Mouse (Mus musculus) MEL (cell line): ENCODE results near the gene Cdkl3. TPM values are rescaled to one million over a fixed set of nuclear protein-coding genes. Genes with fewer than 3 reads are reported as not detected.

Source experiments
- DNase-seq: peaks from one replicate; pipeline ENCODE4 v3.0.0; 2011; ENCODE audit warnings: low read depth, low spot score
- H3K27ac ChIP-seq: 2 replicates; pipeline ENCODE4 v1.5.1; 2012; ENCODE audit warnings: low read depth, mild to moderate bottlenecking, control low read depth, low read length, moderate library complexity; ENCODE audit not compliant: control insufficient read depth
- H3K27me3 ChIP-seq, 2 experiments: fragments of 150-350 bp in 1 of 2; sonication (generic) in 1 of 2; 2 replicates each; pipeline ENCODE4 v1.6.1; 2012; ENCODE audit warnings: low read length in 2 of 2, mild to moderate bottlenecking in 2 of 2, improper control_type of control experiment in 1 of 2, moderate library complexity in 1 of 2; ENCODE audit not compliant: insufficient read depth in 2 of 2, control insufficient read depth in 1 of 2
- H3K36me3 ChIP-seq, 2 experiments: 2 replicates each; pipeline ENCODE4 v1.6.1; 2012 to 2014; ENCODE audit warnings: low read length in 2 of 2, improper control_type of control experiment in 1 of 2, inconsistent platforms in 1 of 2, mild to moderate bottlenecking in 1 of 2; ENCODE audit not compliant: insufficient read depth in 2 of 2, control insufficient read depth in 1 of 2
- H3K4me1 ChIP-seq, 2 experiments: fragments of 150-350 bp in 1 of 2; sonication (generic) in 1 of 2; 2 replicates each; pipeline ENCODE4 v1.6.1; 2012; ENCODE audit warnings: low read length in 2 of 2, improper control_type of control experiment in 1 of 2, mild to moderate bottlenecking in 1 of 2; ENCODE audit not compliant: insufficient read depth in 2 of 2, control insufficient read depth in 1 of 2
- H3K4me3 ChIP-seq, 2 experiments: fragments of 150-350 bp in 1 of 2; sonication (generic) in 1 of 2; 2 replicates each; pipeline ENCODE4 v1.5.1; 2012; ENCODE audit warnings: low read depth in 2 of 2, low read length in 2 of 2, mild to moderate bottlenecking in 2 of 2, moderate library complexity in 2 of 2, control low read depth in 1 of 2, improper control_type of control experiment in 1 of 2; ENCODE audit not compliant: control insufficient read depth in 1 of 2, insufficient read depth in 1 of 2
- H3K79me2 ChIP-seq: 2 replicates; pipeline ENCODE4 v1.6.1; 2012; ENCODE audit warnings: mild to moderate bottlenecking, low read length, moderate library complexity; ENCODE audit not compliant: control insufficient read depth, poor library complexity, insufficient read depth
- H3K9ac ChIP-seq: 2 replicates; pipeline ENCODE4 v1.6.1; 2012; ENCODE audit warnings: low read depth, mild to moderate bottlenecking, control low read depth, low read length, moderate library complexity; ENCODE audit not compliant: control insufficient read depth, poor library complexity, severe bottlenecking
- H3K9me3 ChIP-seq: fragments of 150-350 bp; sonication (generic); replicated peaks from 2 replicates; pipeline ENCODE4 v1.6.1; 2012; ENCODE audit warnings: mild to moderate bottlenecking, low read length, improper control_type of control experiment, moderate library complexity; ENCODE audit not compliant: insufficient read depth
- BHLHE40 ChIP-seq: IDR thresholded peaks from 2 replicates; pipeline ENCODE4 v1.6.1; 2012; ENCODE audit warnings: low read depth, mild to moderate bottlenecking, inconsistent platforms, low read length, improper control_type of control experiment, borderline replicate concordance
- CHD1 ChIP-seq: IDR thresholded peaks from 2 replicates; pipeline ENCODE4 v1.6.1; 2012; ENCODE audit warnings: low read depth, mild to moderate bottlenecking, inconsistent platforms, low read length, improper control_type of control experiment
- CHD2 ChIP-seq: IDR thresholded peaks from 2 replicates; pipeline ENCODE4 v1.6.1; 2011; ENCODE audit warnings: low read length, improper control_type of control experiment
- CTCF ChIP-seq, 3 experiments: IDR thresholded peaks in 2 of 3; conservative IDR thresholded peaks in 1 of 3; 2 replicates each; pipeline ENCODE4 v1.5.1; 2011 to 2012; ENCODE audit warnings: low read length in 3 of 3, low read depth in 2 of 3, mild to moderate bottlenecking in 2 of 3, improper control_type of control experiment in 1 of 3, inconsistent platforms in 1 of 3, mixed read lengths in 1 of 3, moderate library complexity in 1 of 3; ENCODE audit not compliant: control insufficient read depth in 1 of 3, insufficient read depth in 1 of 3, poor library complexity in 1 of 3, severe bottlenecking in 1 of 3
- E2F4 ChIP-seq: IDR thresholded peaks from 2 replicates; pipeline ENCODE4 v1.6.1; 2011; ENCODE audit warnings: low read depth, low read length, improper control_type of control experiment, borderline replicate concordance
- ELF1 ChIP-seq: IDR thresholded peaks from 2 replicates; pipeline ENCODE4 v1.6.1; 2014; ENCODE audit warnings: low read depth, mild to moderate bottlenecking, inconsistent platforms, low read length, improper control_type of control experiment, moderate library complexity
- EP300 ChIP-seq, 2 experiments: IDR thresholded peaks; 2 replicates each; pipeline ENCODE4 v1.6.1; 2011; ENCODE audit warnings: improper control_type of control experiment in 2 of 2, low read length in 2 of 2, low read depth in 1 of 2, mild to moderate bottlenecking in 1 of 2
- ETS1 ChIP-seq: IDR thresholded peaks from 2 replicates; pipeline ENCODE4 v1.6.1; 2012; ENCODE audit warnings: low read depth, mild to moderate bottlenecking, inconsistent platforms, low read length, improper control_type of control experiment, moderate library complexity
- GABPA ChIP-seq: IDR thresholded peaks from 2 replicates; pipeline ENCODE4 v1.6.1; 2012; ENCODE audit warnings: low read depth, mild to moderate bottlenecking, inconsistent platforms, low read length, improper control_type of control experiment, moderate library complexity
- GATA1 ChIP-seq: IDR thresholded peaks from 2 replicates; pipeline ENCODE4 v1.6.1; 2011; ENCODE audit warnings: low read depth, low read length, improper control_type of control experiment
- HCFC1 ChIP-seq: IDR thresholded peaks from 2 replicates; pipeline ENCODE4 v1.6.1; 2012; ENCODE audit warnings: low read depth, mild to moderate bottlenecking, inconsistent platforms, low read length, improper control_type of control experiment, moderate library complexity
- JUND ChIP-seq: IDR thresholded peaks from 2 replicates; pipeline ENCODE4 v1.6.1; 2011; ENCODE audit warnings: low read depth, mild to moderate bottlenecking, improper control_type of control experiment, low read length
- KAT2A ChIP-seq: conservative IDR thresholded peaks from 2 replicates; pipeline ENCODE4 v1.6.1; 2012; ENCODE audit warnings: low read depth, low read length, improper control_type of control experiment, inconsistent platforms
- MAFK ChIP-seq: IDR thresholded peaks from 2 replicates; pipeline ENCODE4 v1.6.1; 2011; ENCODE audit warnings: low read depth, mild to moderate bottlenecking, low read length, improper control_type of control experiment, borderline replicate concordance
- MAX ChIP-seq: IDR thresholded peaks from 2 replicates; pipeline ENCODE4 v1.6.1; 2011; ENCODE audit warnings: low read length, improper control_type of control experiment
- MAZ ChIP-seq: IDR thresholded peaks from 2 replicates; pipeline ENCODE4 v1.6.1; 2012; ENCODE audit warnings: low read depth, mild to moderate bottlenecking, inconsistent platforms, low read length, improper control_type of control experiment
- MEF2A ChIP-seq: IDR thresholded peaks from 2 replicates; pipeline ENCODE4 v1.6.1; 2014; ENCODE audit warnings: low read depth, mild to moderate bottlenecking, inconsistent platforms, low read length, improper control_type of control experiment; ENCODE audit not compliant: poor library complexity, insufficient replicate concordance, severe bottlenecking; ENCODE audit errors: extremely low read depth
- MXI1 ChIP-seq: IDR thresholded peaks from 2 replicates; pipeline ENCODE4 v1.6.1; 2011; ENCODE audit warnings: mild to moderate bottlenecking, low read depth, low read length, improper control_type of control experiment
- MYC ChIP-seq: IDR thresholded peaks from 2 replicates; pipeline ENCODE4 v1.6.1; 2011; ENCODE audit warnings: low read depth, mild to moderate bottlenecking, low read length, improper control_type of control experiment, moderate library complexity
- NELFE ChIP-seq: IDR thresholded peaks from 2 replicates; pipeline ENCODE4 v1.6.1; 2011; ENCODE audit warnings: low read depth, low read length, improper control_type of control experiment
- NRF1 ChIP-seq: IDR thresholded peaks from 2 replicates; pipeline ENCODE4 v1.6.1; 2014; ENCODE audit warnings: low read depth, mild to moderate bottlenecking, inconsistent platforms, low read length, improper control_type of control experiment, moderate library complexity; ENCODE audit not compliant: poor library complexity, insufficient read depth, severe bottlenecking
- POLR2A ChIP-seq, 2 experiments: IDR thresholded peaks; 2 replicates each; pipeline ENCODE4 v1.6.1; 2011 to 2012; ENCODE audit warnings: low read length in 2 of 2, mild to moderate bottlenecking in 2 of 2, control low read depth in 1 of 2, improper control_type of control experiment in 1 of 2, low read depth in 1 of 2, moderate library complexity in 1 of 2; ENCODE audit not compliant: control insufficient read depth in 1 of 2, insufficient read depth in 1 of 2, poor library complexity in 1 of 2
- POLR2AphosphoS5 ChIP-seq: IDR thresholded peaks from 2 replicates; pipeline ENCODE4 v1.6.1; 2012; ENCODE audit warnings: low read depth, borderline replicate concordance, mild to moderate bottlenecking, inconsistent platforms, low read length, moderate library complexity, mixed read lengths
- RAD21 ChIP-seq: IDR thresholded peaks from 2 replicates; pipeline ENCODE4 v1.6.1; 2011; ENCODE audit warnings: mild to moderate bottlenecking, low read depth, low read length, improper control_type of control experiment
- RCOR1 ChIP-seq: IDR thresholded peaks from 2 replicates; pipeline ENCODE4 v1.6.1; 2012; ENCODE audit warnings: low read depth, mild to moderate bottlenecking, inconsistent platforms, low read length, improper control_type of control experiment
- SIN3A ChIP-seq: IDR thresholded peaks from 2 replicates; pipeline ENCODE4 v1.6.1; 2012; ENCODE audit warnings: low read length, improper control_type of control experiment, inconsistent platforms
- SMC3 ChIP-seq: IDR thresholded peaks from 2 replicates; pipeline ENCODE4 v1.6.1; 2011; ENCODE audit warnings: low read depth, low read length, improper control_type of control experiment
- TAL1 ChIP-seq: IDR thresholded peaks from 2 replicates; pipeline ENCODE4 v1.6.1; 2012; ENCODE audit warnings: mild to moderate bottlenecking, inconsistent platforms, low read length, moderate library complexity, mixed read lengths
- TBP ChIP-seq: IDR thresholded peaks from 2 replicates; pipeline ENCODE4 v1.8.0; 2011; ENCODE audit warnings: low read depth, low read length, improper control_type of control experiment
- TCF12 ChIP-seq: IDR thresholded peaks from 2 replicates; pipeline ENCODE4 v1.6.1; 2014; ENCODE audit warnings: low read depth, mild to moderate bottlenecking, inconsistent platforms, low read length, improper control_type of control experiment, moderate library complexity
- UBTF ChIP-seq: IDR thresholded peaks from 2 replicates; pipeline ENCODE4 v1.6.1; 2012; ENCODE audit warnings: low read depth, mild to moderate bottlenecking, inconsistent platforms, low read length, improper control_type of control experiment, moderate library complexity, borderline replicate concordance; ENCODE audit not compliant: insufficient read depth
- USF1 ChIP-seq: IDR thresholded peaks from 2 replicates; pipeline ENCODE4 v1.6.1; 2014; ENCODE audit warnings: low read depth, mild to moderate bottlenecking, inconsistent platforms, low read length, improper control_type of control experiment, moderate library complexity
- USF2 ChIP-seq, 2 experiments: IDR thresholded peaks; 2 replicates each; pipeline ENCODE4 v1.6.1; 2011 to 2012; ENCODE audit warnings: improper control_type of control experiment in 2 of 2, low read length in 2 of 2, borderline replicate concordance in 1 of 2, inconsistent platforms in 1 of 2, low read depth in 1 of 2, mild to moderate bottlenecking in 1 of 2; ENCODE audit not compliant: insufficient read depth in 1 of 2
- ZC3H11A ChIP-seq: IDR thresholded peaks from 2 replicates; pipeline ENCODE4 v1.6.1; 2012; ENCODE audit warnings: low read depth, mild to moderate bottlenecking, inconsistent platforms, low read length, improper control_type of control experiment
- ZMIZ1 ChIP-seq: IDR thresholded peaks from 2 replicates; pipeline ENCODE4 v1.6.1; 2012; ENCODE audit warnings: low read depth, mild to moderate bottlenecking, inconsistent platforms, low read length, improper control_type of control experiment, moderate library complexity
- ZNF384 ChIP-seq: IDR thresholded peaks from 2 replicates; pipeline ENCODE4 v1.6.1; 2012; ENCODE audit warnings: low read depth, mild to moderate bottlenecking, inconsistent platforms, low read length, improper control_type of control experiment
- polyA plus RNA-seq, 2 experiments: library from polyadenylated mRNA; stranded (reverse) in 1 of 2; unstranded in 1 of 2; fragments of >175 nt in 1 of 2; fragments of >200 nt in 1 of 2; gene quantifications; 2 replicates each; pipeline versions ENCODE4 v1.2.1 to v1.2.4; 2012; ENCODE audit warnings: low replicate concordance in 2 of 2, low read depth in 1 of 2; ENCODE audit not compliant: insufficient read length in 2 of 2, insufficient read depth in 1 of 2, missing spikeins in 1 of 2
- total RNA-seq: library from RNA; depleted of rRNA; stranded (reverse); fragments of 300-350 nt; gene quantifications from 2 replicates; pipeline ENCODE4 v1.2.3, GENCODE M21; 2012

Cdkl3 gene
- total and polyA plus RNA-seq, 3 experiments = 3.7 to 4.9 TPM; not detected in 1

DNA sequence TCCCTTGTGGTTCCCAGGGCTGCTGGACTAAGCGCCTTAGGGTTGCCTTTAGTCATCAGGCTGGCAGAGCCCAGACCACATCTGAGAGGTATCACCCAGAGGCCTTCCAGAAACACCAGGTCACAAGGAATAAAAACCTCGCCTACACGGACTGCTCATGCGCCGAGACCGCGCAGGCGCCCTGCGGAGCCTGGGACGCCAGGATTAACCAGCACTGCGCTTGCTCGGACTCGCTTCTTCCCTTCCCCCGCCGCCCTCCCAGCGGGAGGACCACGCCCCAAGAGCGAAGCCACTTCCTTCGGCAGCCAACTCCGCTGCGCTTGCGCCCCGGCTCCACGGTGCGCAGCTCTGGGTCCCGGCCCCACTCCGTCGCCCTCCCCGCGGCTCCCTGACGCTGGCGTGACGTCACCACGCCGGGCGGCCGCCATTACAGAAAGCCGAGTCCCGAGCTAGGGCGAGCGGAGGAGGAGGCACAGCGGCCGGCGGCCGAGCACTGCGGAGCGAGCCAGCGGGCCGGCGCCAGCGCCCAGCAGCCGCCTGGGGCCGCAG is 94.5 kb downstream of the Cdkl3 start, which contains the start of gene Ppp2ca:
Ppp2ca (plus strand) TSS at position 284 of the 549 bp plus-strand sequence.
- H3K4me1 ChIP-seq = peaks cover 29 to 34% of the 10 kb centered on the region in 2 experiments
- H3K27me3 ChIP-seq = no peaks in the 10 kb centered on the region
- H3K9me3 ChIP-seq = no peaks in the 10 kb centered on the region
- no peak; the same call in 1 of the 2 replicates for TF ChIP-seq KAT2A
- TF ChIP-seq RAD21 = no peak
- TF ChIP-seq RCOR1 = 0 out of 2 replicates have a peak, but pooled peaks have one; percentile 27
- no peak for TF ChIP-seq MXI1
- TF ChIP-seq ZC3H11A = 0 out of 2 replicates have a peak, but pooled peaks have one; percentile 7
- TF ChIP-seq USF1 = peak; percentile 51
- peak; percentile 89 for TF ChIP-seq NELFE
- peak; percentile 93 for TF ChIP-seq TBP
- TF ChIP-seq BHLHE40 = peak; percentile 47; the same call in 1 of the 2 replicates
- peak; percentile 57; the same call in 1 of the 2 replicates for TF ChIP-seq MYC
- peak; percentile 61; the same call in 1 of the 2 replicates for TF ChIP-seq TCF12
- peak; percentile 78 for TF ChIP-seq ELF1
- peak; percentile 24; the same call in 1 of the 2 replicates for TF ChIP-seq SIN3A
- TF ChIP-seq E2F4 = no peak
- TF ChIP-seq USF2 (IDR thresholded peaks at IDR 0.05; ENCODE audit: borderline replicate concordance in 1 of 2, insufficient read depth in 1 of 2, low read depth in 1 of 2, low read length in 2 of 2) = no peak
- TF ChIP-seq HCFC1 = peak; percentile 82
- TF ChIP-seq MEF2A = no peak
- TF ChIP-seq GABPA = no peak
- peak in 1 of 2 experiments; percentile 31; a peak in 1 of 4 replicates for TF ChIP-seq EP300 (IDR thresholded peaks at IDR 0.05; ENCODE audit: low read depth in 1 of 2, low read length in 2 of 2)
- TF ChIP-seq MAX = 0 out of 2 replicates have a peak, but pooled peaks have one; percentile 58
- peak; percentile 41; the same call in 1 of the 2 replicates for TF ChIP-seq ETS1
- TF ChIP-seq GATA1 = no peak
- TF ChIP-seq ZMIZ1 = peak; percentile 88
- peak; percentile 77 to 97 for TF ChIP-seq POLR2A (IDR thresholded peaks at IDR 0.05; ENCODE audit: control insufficient read depth in 1 of 2, insufficient read depth in 1 of 2, low read depth in 1 of 2, low read length in 2 of 2, poor library complexity in 1 of 2)
- TF ChIP-seq TAL1 = no peak
- no peak for TF ChIP-seq CHD1
- no peak for TF ChIP-seq ZNF384
- no peak for TF ChIP-seq CTCF (IDR thresholded peaks at IDR 0.05 in 2 of 3, conservative IDR thresholded peaks at IDR 0.05 in 1 of 3; ENCODE audit: control insufficient read depth in 1 of 3, insufficient read depth in 1 of 3, low read depth in 2 of 3, low read length in 3 of 3, poor library complexity in 1 of 3, severe bottlenecking in 1 of 3)
- no peak for TF ChIP-seq SMC3
- TF ChIP-seq CHD2 = peak; percentile 19
- no peak for TF ChIP-seq POLR2AphosphoS5
- TF ChIP-seq NRF1 = peak; percentile 96
- peak; percentile 98 for TF ChIP-seq MAZ
- no peak for TF ChIP-seq MAFK
- no peak for TF ChIP-seq UBTF
- TF ChIP-seq JUND = no peak

More for the DNA sequence above, 94.5 kb downstream of the Cdkl3 start, which contains the start of gene Ppp2ca:
- H3K9ac ChIP-seq = peak within 1 kb of the TSS; percentile 94
- peak within 1 kb of the TSS; percentile 94 to 97 for H3K4me3 ChIP-seq
- H3K27ac ChIP-seq = peak within 1 kb of the TSS; percentile 93
- H3K36me3 ChIP-seq = peaks cover 14 to 48% of the 10 kb centered on the region in 2 experiments
- H3K79me2 ChIP-seq = peaks cover 52% of the 10 kb centered on the region
- DNase-seq = peak; percentile 100
